In the genomic region with DNA sequence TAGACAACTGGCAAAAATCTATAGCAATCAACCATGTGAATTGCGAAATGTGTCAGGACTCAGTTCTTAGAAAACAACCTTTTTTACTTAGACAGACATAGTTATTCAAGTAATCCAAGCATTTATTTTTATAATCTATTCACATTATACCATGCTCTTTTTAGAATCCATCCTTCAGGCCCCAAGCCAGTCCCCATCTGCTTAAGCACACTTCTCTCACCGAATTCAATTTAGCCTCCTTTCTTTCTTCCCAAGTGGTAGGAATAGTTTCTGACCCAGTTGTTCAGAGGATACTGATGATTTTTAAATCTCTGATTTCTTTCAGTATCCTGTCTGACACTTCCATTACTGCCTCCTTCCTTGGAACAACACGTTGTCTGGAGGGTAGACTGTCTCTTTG, we compare ENCODE assay signal across 16 mouse cellular contexts.
"Had no signal": no experiment of that assay in that cellular context is flagged by ENCODE, and none has a peak within 500 bp of the region (broad histone marks: within the 10 kb centered on the region; RNA-seq: fewer than 3 reads in every experiment).

No protein-coding gene starts in this region.

- H3K4me2 ChIP-seq: kidney, embryonic 15.5 days; limb, embryonic 13.5 days; liver, embryonic 11.5 days; liver, embryonic 15.5 days; midbrain, embryonic 13.5 days; neural tube, embryonic 13.5 days had no signal

- DNase-seq: kidney, postnatal 14 days; left cerebral cortex, postnatal 4 days; lung, adult 2 months; lung, postnatal 36 days; retina, postnatal 1 day; right cerebral cortex, postnatal 4 days; spleen, adult 18-20 months; thymus, adult 2 months; thymus, postnatal 25 days had no signal

- H3K9me3 ChIP-seq: kidney, embryonic 15.5 days; limb, embryonic 13.5 days; liver, embryonic 15.5 days; midbrain, embryonic 13.5 days; neural tube, embryonic 13.5 days had no signal

- H3K4me3 ChIP-seq: kidney, embryonic 15.5 days; limb, embryonic 13.5 days; liver, embryonic 15.5 days; midbrain, embryonic 13.5 days; neural tube, embryonic 13.5 days had no signal

- ATAC-seq: lung, postnatal 0 days; midbrain, embryonic 13.5 days had no signal

- H3K27me3 ChIP-seq: kidney, embryonic 15.5 days; limb, embryonic 13.5 days; liver, embryonic 15.5 days; midbrain, embryonic 13.5 days; neural tube, embryonic 13.5 days had no signal

- H3K9ac ChIP-seq: kidney, embryonic 15.5 days; limb, embryonic 13.5 days; liver, embryonic 15.5 days; midbrain, embryonic 13.5 days; neural tube, embryonic 13.5 days had no signal

- H3K4me1 ChIP-seq: limb, embryonic 13.5 days; liver, embryonic 15.5 days had no signal

- H3K36me3 ChIP-seq: kidney, embryonic 15.5 days; limb, embryonic 13.5 days; liver, embryonic 15.5 days; midbrain, embryonic 13.5 days; neural tube, embryonic 13.5 days had no signal

- H3K27ac ChIP-seq: kidney, embryonic 15.5 days; limb, embryonic 13.5 days; liver, embryonic 15.5 days; midbrain, embryonic 13.5 days; neural tube, embryonic 13.5 days had no signal
